Mouse (Mus musculus) embryonic facial prominence, embryonic 14.5 days (tissue): ENCODE data around the gene Cacna2d3. TPM values are rescaled to one million over a fixed set of nuclear protein-coding genes. Genes with fewer than 3 reads are reported as not detected.
A peak's percentile ranks its signal among the peaks of the same experiment; 100 is the strongest.

ENCODE experiments used
- ATAC-seq: fragments of 200-750 bp; cut with Nextera tagmentation; 2 replicates; pipeline ENCODE4 v1.8.0; 2017; ENCODE audit warnings: low read depth, moderate number of reproducible peaks, moderate TSS enrichment
- DNase-seq: peaks from one replicate; pipeline ENCODE4 v3.0.0-alpha.2; 2015; ENCODE audit warnings: low spot score
- H3K27ac ChIP-seq: fragments of 300-500 bp; sonication (generic); replicated peaks from 2 replicates; pipeline ENCODE4 v1.5.1; 2014; ENCODE audit warnings: low read depth, mild to moderate bottlenecking, low read length, moderate library complexity
- H3K27me3 ChIP-seq: fragments of 300-500 bp; sonication (generic); replicated peaks from 2 replicates; pipeline ENCODE4 v1.6.1; 2014; ENCODE audit warnings: low read length; ENCODE audit not compliant: control insufficient read depth, insufficient read depth
- H3K36me3 ChIP-seq: fragments of 300-500 bp; sonication (generic); 2 replicates; pipeline ENCODE4 v1.6.1; 2014; ENCODE audit warnings: low read length, mixed read lengths; ENCODE audit not compliant: control insufficient read depth, insufficient read depth
- H3K4me1 ChIP-seq: fragments of 300-500 bp; sonication (generic); 2 replicates; pipeline ENCODE4 v1.6.1; 2014; ENCODE audit warnings: antibody characterized with exemption, low read length; ENCODE audit not compliant: control insufficient read depth, insufficient read depth
- H3K4me2 ChIP-seq: fragments of 300-500 bp; sonication (generic); 2 replicates; pipeline ENCODE4 v1.6.1; 2014; ENCODE audit warnings: low read depth, mild to moderate bottlenecking, low read length, moderate library complexity, mixed read lengths
- H3K4me3 ChIP-seq: fragments of 300-500 bp; sonication (generic); 2 replicates; pipeline ENCODE4 v1.5.1; 2014; ENCODE audit warnings: low read depth, mild to moderate bottlenecking, low read length
- H3K9ac ChIP-seq: fragments of 300-500 bp; sonication (generic); 2 replicates; pipeline ENCODE4 v1.6.1; 2014; ENCODE audit warnings: low read depth, mild to moderate bottlenecking, low read length, moderate library complexity, mixed read lengths
- H3K9me3 ChIP-seq: fragments of 300-500 bp; sonication (generic); 2 replicates; pipeline ENCODE4 v1.6.1; 2016; ENCODE audit warnings: low read length; ENCODE audit not compliant: control insufficient read depth
- WGBS: fragments of 180-500 bp; shearing (Covaris S2); extraction: QIAGEN DNeasy Blood & Tissue Kit; methylation state at CpG from one replicate; pipeline ENCODE4 v1.1.7; 2014; 5-methylcytosine and 5-hydroxymethylcytosine counted together
- polyA plus RNA-seq: library from polyadenylated mRNA; unstranded; fragments of >200 nt; fragmentation: Nextera tagmentation; extraction: Ambion mirVana; gene quantifications from 2 replicates; pipeline ENCODE4 v1.2.1, GENCODE M21; 2014

Cacna2d3 gene
- polyA plus RNA-seq, 1 experiment from 2014 or later, result 16.4 TPM

DNA sequence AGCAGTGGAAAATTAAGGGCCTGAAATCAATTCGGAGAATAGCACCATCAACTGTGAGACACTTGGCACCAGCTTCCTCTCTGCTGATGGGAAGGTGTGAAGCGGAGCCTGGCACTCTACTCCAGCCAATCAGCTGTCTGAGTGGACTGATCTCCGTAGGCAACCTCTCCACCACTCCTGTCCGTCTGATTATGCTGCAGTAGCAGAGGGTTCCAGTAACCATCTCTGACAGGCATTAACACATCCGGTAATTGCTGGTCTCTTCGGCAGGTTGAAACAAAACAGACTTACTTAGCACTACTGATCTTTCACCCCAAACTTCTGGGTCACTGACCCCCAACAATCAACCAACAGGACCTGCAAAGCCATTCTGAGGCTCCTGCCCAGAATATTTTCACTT lies 112.9 kb downstream of the Cacna2d3 start:
- H3K9me3 ChIP-seq, result no peaks in the 10 kb centered on the region
- H3K27me3 ChIP-seq, result no peaks in the 10 kb centered on the region
- WGBS, result 62% methylated on average over 6 of the region's 6 CpGs
- no peaks in the 10 kb centered on the region for H3K4me1 ChIP-seq
- no peaks in the 10 kb centered on the region for H3K36me3 ChIP-seq
- DNase-seq (peak; percentile 14), ATAC-seq (no peak; the same call in 1 of the 2 replicates)
- H3K4me2 ChIP-seq, result no peak overlapping the region
- H3K4me3 ChIP-seq, result no peak overlapping the region
- H3K27ac ChIP-seq, result no peak overlapping the region
- H3K9ac ChIP-seq, result no peak overlapping the region

DNA sequence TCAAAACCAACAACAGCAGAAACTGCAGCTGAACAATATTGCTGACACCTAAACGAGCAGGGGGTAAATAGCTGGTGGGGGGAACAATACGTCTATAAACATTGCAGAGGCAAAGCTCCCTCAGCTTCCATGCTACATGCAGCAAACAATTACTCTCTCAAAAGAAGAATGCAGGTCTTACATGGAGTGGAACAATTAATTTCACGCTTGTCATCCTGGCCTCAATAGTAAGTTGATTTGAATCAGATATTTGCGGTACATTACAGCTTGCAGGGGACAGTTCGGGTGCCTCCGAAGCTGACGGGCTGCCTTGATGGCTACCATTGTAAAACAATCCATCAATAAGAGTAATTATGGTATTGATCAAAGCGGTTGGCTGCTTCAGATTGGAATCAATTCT lies 122.2 kb downstream of the Cacna2d3 start:
- no peak overlapping the region for H3K4me2 ChIP-seq
- no peak overlapping the region for H3K27ac ChIP-seq
- 59% methylated on average over 8 of the region's 8 CpGs for WGBS
- no peaks in the 10 kb centered on the region for H3K4me1 ChIP-seq
- H3K9me3 ChIP-seq, result no peaks in the 10 kb centered on the region
- no peaks in the 10 kb centered on the region for H3K36me3 ChIP-seq
- ATAC-seq (peak; percentile 50; the same call in 1 of the 2 replicates), DNase-seq (peak; percentile 49)
- H3K4me3 ChIP-seq, result no peak overlapping the region
- H3K27me3 ChIP-seq, result no peaks in the 10 kb centered on the region
- H3K9ac ChIP-seq, result no peak overlapping the region

DNA sequence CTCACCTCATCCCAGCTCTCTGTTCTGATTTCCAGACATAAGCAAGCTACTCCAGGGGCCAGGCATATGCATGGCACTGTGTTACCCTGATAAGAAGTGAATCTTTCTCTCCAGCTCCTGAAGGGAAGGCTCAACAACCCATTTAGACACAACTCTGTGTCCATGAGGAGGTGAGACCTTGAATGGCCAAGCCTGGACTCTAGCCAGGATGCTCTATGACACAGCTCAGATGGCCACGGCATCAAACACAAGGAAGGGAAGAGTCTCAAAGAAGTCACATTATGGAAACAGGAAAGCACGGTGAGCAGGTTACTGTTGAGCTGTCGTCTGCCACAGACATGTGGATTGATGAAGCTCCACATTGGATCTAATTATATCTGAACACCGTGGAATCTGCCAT lies 128.8 kb downstream of the Cacna2d3 start:
- Histone ChIP-seq H3K27ac (no peak overlapping the region), H3K36me3 (no peaks in the 10 kb centered on the region), H3K9me3 (no peaks in the 10 kb centered on the region), H3K27me3 (no peaks in the 10 kb centered on the region), H3K9ac (no peak overlapping the region), H3K4me1 (no peaks in the 10 kb centered on the region), H3K4me2 (no peak overlapping the region), H3K4me3 (no peak overlapping the region)
- ATAC-seq (no peak), DNase-seq (no peak)
- 86% methylated on average over 4 of the region's 4 CpGs for WGBS

DNA sequence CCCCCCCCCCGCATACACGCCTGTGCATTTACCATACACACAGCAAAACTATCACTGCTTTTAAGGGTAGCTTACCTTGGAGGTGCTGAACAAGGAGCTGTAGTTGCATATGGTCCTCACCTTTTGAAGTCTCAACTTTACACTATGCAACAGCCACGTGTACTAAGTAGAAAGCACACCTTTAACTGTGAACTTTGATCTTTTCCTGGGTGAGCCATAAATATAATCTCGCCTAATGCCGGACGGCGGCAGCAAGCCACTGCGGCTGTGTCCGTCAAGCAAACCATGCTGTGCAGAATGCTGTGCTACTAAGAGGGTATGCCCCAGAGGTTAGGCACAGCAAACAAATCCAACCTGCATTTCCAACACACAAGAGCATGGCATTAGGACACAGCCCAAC lies 132.0 kb downstream of the Cacna2d3 start:
- 92% methylated on average over 9 of the region's 9 CpGs for WGBS
- Histone ChIP-seq H3K27ac (no peak overlapping the region), H3K27me3 (no peaks in the 10 kb centered on the region), H3K9ac (no peak overlapping the region), H3K36me3 (no peaks in the 10 kb centered on the region), H3K4me3 (no peak overlapping the region), H3K9me3 (no peaks in the 10 kb centered on the region), H3K4me1 (no peaks in the 10 kb centered on the region), H3K4me2 (no peak overlapping the region)
- DNase-seq (no peak), ATAC-seq (no peak)

DNA sequence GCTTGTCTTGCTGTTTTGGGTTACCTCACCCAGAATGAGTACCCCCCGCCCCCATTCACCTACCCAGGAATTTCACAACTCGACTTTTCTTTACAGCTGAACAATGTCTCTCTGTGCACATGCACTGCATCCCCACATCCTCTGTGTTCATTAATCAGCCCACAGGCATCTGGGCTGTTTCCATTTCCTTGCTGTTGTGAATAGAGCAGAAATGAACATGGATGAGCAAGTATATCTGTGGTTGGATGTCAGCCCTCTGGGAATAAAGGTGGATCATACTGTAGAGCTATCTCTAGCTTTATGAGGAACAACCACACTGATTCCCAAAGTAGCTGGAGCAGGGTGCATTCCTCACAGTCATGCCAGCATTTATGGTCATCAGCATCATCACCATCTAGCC lies 139.7 kb downstream of the Cacna2d3 start:
- Histone ChIP-seq H3K4me3 (no peak overlapping the region), H3K27me3 (no peaks in the 10 kb centered on the region), H3K27ac (no peak overlapping the region), H3K9me3 (no peaks in the 10 kb centered on the region), H3K4me1 (no peaks in the 10 kb centered on the region), H3K9ac (no peak overlapping the region), H3K36me3 (no peaks in the 10 kb centered on the region), H3K4me2 (no peak overlapping the region)
- ATAC-seq, result no peak
- WGBS, result 49% methylated on average over 2 of the region's 2 CpGs
- DNase-seq, result no peak

DNA sequence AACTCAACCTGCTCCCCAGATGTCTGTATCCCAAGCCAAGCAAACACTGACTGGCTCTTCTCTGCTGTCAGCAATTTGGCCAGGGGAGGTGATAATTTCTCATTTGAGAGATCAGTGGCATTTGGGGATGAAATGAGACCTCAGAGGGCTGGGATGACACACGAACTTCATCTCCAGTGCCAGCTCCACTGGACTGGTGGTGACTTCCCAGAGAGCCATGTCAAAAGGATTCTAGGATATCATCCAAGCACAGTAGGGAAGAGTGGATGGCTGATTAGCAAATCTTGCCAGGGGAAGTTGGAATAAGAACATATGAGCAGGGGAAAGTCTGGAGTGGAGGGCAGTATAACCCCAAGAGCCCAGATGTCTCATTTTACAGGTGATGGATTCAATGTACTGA lies 143.9 kb downstream of the Cacna2d3 start:
- H3K27ac ChIP-seq, result no peak overlapping the region
- WGBS, result 48% methylated on average over 1 of the region's 1 CpGs
- H3K27me3 ChIP-seq, result no peaks in the 10 kb centered on the region
- no peaks in the 10 kb centered on the region for H3K36me3 ChIP-seq
- no peaks in the 10 kb centered on the region for H3K4me1 ChIP-seq
- no peaks in the 10 kb centered on the region for H3K9me3 ChIP-seq
- no peak overlapping the region for H3K4me3 ChIP-seq
- no peak for DNase-seq
- no peak for ATAC-seq
- H3K4me2 ChIP-seq, result no peak overlapping the region
- H3K9ac ChIP-seq, result no peak overlapping the region

DNA sequence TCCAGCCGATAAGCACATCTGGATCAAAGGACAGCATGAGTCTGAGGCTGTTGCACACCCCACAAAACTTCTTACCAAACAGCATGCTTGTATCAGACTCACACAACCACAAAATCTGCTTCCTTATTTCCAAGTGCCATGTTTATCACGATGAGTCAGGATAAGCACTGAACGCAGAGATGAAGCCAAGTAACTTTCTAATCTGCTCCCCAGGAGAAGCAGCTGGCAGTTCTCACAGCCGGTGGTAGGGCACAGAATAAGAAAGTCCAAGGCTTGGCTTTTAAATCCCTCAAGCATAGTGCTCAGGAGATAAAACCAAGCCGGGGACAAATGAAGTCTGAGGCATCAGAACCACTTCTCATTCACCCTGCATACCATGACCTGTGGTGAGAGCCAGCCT lies 146.1 kb downstream of the Cacna2d3 start:
- Histone ChIP-seq H3K4me1 (no peaks in the 10 kb centered on the region), H3K27ac (no peak overlapping the region), H3K4me2 (no peak overlapping the region), H3K9ac (no peak overlapping the region), H3K27me3 (no peaks in the 10 kb centered on the region), H3K36me3 (no peaks in the 10 kb centered on the region), H3K4me3 (no peak overlapping the region), H3K9me3 (no peaks in the 10 kb centered on the region)
- DNase-seq (no peak), ATAC-seq (no peak)
- WGBS, result 75% methylated on average over 5 of the region's 5 CpGs

DNA sequence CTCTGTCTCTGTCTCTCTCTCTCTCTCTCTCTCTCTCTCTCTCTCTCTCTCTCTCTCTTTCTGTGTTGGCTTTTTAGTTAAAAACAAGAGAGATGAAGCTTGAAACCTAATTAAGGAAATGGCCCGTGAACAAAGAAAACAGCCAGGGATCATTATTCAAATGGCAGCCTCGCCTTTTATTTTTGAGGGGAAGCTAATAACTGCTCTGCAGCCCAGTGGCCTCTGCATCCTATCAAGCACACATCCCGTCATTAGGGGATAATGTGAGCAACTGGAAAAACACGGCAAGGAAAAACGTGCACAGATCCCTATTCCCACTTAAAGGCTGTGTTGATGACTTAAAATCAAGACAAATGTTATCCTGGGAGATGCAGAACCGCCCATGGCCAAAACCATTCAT lies 159.0 kb downstream of the Cacna2d3 start:
- Histone ChIP-seq H3K9ac (no peak overlapping the region), H3K36me3 (no peaks in the 10 kb centered on the region), H3K27ac (no peak overlapping the region), H3K9me3 (no peaks in the 10 kb centered on the region), H3K4me1 (0 out of 2 replicates have a peak, but pooled peaks cover 3% of the 10 kb centered on the region), H3K4me3 (no peak overlapping the region), H3K4me2 (no peak overlapping the region), H3K27me3 (no peaks in the 10 kb centered on the region)
- WGBS, result 44% methylated on average over 6 of the region's 6 CpGs
- DNase-seq (no peak), ATAC-seq (no peak)

DNA sequence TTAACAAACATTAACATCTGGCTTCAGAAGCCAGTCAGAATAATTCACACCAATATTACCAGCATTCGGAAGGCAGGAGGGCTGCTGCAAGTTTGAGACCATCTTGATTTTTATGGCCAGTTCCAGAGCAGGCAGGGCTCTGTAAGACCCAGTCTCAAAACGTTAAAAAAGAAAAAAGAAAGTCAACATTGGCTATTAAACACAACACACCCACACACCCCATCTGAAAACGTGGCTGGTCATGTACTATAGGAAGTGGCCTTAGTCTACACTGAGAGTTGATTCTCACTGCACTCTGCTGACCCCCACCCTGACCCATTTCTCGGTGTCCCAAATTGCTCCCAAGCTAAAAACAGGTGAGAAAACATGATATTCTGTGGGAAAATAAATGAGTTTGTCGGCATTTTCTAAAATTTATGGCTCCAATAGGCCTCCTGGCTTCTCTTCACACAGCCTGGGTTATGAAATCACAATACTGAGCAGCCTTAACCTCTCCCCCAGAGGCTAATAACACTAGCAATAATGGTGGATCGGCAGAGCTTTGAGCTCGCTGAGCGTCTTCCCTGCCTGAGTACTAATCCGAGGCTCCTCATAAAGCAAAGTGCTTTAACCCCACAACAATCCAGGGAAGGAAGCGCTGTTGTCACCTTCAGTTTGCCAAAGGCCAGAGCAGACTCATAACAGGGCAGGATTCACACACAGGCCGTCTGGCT lies 160.4 kb downstream of the Cacna2d3 start:
- Histone ChIP-seq H3K27me3 (no peaks in the 10 kb centered on the region), H3K4me3 (no peak overlapping the region), H3K9me3 (no peaks in the 10 kb centered on the region), H3K27ac (no peak overlapping the region), H3K9ac (no peak overlapping the region), H3K36me3 (no peaks in the 10 kb centered on the region), H3K4me2 (no peak overlapping the region), H3K4me1 (no peaks in the 10 kb centered on the region)
- WGBS, result 75% methylated on average over 11 of the region's 11 CpGs
- DNase-seq, result no peak
- ATAC-seq, result no peak
